Mouse (Mus musculus) midbrain, embryonic 14.5 days (tissue): ENCODE results near the gene Bcl6b. TPM values are rescaled to one million over a fixed set of nuclear protein-coding genes. Genes with fewer than 3 reads are reported as not detected.
A peak's percentile ranks its signal among the peaks of the same experiment; 100 is the strongest.

Experiments
- ATAC-seq: fragments of 200-750 bp; cut with Nextera tagmentation; 2 replicates; pipeline ENCODE4 v1.8.0; 2017; ENCODE audit warnings: moderate number of reproducible peaks, moderate library complexity; ENCODE audit not compliant: low FRiP score, low TSS enrichment
- DNase-seq: peaks from one replicate; pipeline ENCODE4 v3.0.0-alpha.2; 2015
- H3K27ac ChIP-seq: fragments of 300-500 bp; sonication (generic); replicated peaks from 2 replicates; pipeline ENCODE4 v1.5.1; 2014; ENCODE audit warnings: mild to moderate bottlenecking, low read depth, low read length, moderate library complexity
- H3K27me3 ChIP-seq: fragments of 300-500 bp; sonication (generic); 2 replicates; pipeline ENCODE4 v1.6.1; 2014; ENCODE audit warnings: low read length, control low read depth, mixed read lengths; ENCODE audit not compliant: control insufficient read depth, insufficient read depth
- H3K36me3 ChIP-seq: fragments of 300-500 bp; sonication (generic); 2 replicates; pipeline ENCODE4 v1.6.1; 2014; ENCODE audit warnings: low read length, control low read depth; ENCODE audit not compliant: control insufficient read depth, insufficient read depth
- H3K4me1 ChIP-seq: fragments of 300-500 bp; sonication (generic); 2 replicates; pipeline ENCODE4 v1.6.1; 2014; ENCODE audit warnings: mild to moderate bottlenecking, antibody characterized with exemption, low read length, control low read depth; ENCODE audit not compliant: control insufficient read depth, insufficient read depth
- H3K4me2 ChIP-seq: fragments of 300-500 bp; sonication (generic); 2 replicates; pipeline ENCODE4 v1.6.1; 2014; ENCODE audit warnings: mild to moderate bottlenecking, low read length, moderate library complexity
- H3K4me3 ChIP-seq: fragments of 300-500 bp; sonication (generic); replicated peaks from 2 replicates; pipeline ENCODE4 v1.5.1; 2014; ENCODE audit warnings: low read depth, low read length
- H3K9ac ChIP-seq: fragments of 300-500 bp; sonication (generic); replicated peaks from 2 replicates; pipeline ENCODE4 v1.6.1; 2014; ENCODE audit warnings: mild to moderate bottlenecking, low read length, moderate library complexity
- H3K9me3 ChIP-seq: fragments of 300-500 bp; sonication (generic); 2 replicates; pipeline ENCODE4 v1.6.1; 2016; ENCODE audit warnings: low read length, control low read depth, mixed read lengths; ENCODE audit not compliant: control insufficient read depth
- WGBS: fragments of 180-500 bp; shearing (Covaris S2); extraction: QIAGEN DNeasy Blood & Tissue Kit; methylation state at CpG from one replicate; pipeline ENCODE4 v1.1.7; 2014; 5-methylcytosine and 5-hydroxymethylcytosine counted together
- polyA plus RNA-seq: library from polyadenylated mRNA; unstranded; fragments of >200 nt; fragmentation: Nextera tagmentation; extraction: Ambion mirVana; gene quantifications from 2 replicates; pipeline ENCODE4 v1.2.1, GENCODE M21; 2014

Bcl6b gene
- polyA plus RNA-seq, 1 experiment from 2014 or later = 4.4 TPM

DNA sequence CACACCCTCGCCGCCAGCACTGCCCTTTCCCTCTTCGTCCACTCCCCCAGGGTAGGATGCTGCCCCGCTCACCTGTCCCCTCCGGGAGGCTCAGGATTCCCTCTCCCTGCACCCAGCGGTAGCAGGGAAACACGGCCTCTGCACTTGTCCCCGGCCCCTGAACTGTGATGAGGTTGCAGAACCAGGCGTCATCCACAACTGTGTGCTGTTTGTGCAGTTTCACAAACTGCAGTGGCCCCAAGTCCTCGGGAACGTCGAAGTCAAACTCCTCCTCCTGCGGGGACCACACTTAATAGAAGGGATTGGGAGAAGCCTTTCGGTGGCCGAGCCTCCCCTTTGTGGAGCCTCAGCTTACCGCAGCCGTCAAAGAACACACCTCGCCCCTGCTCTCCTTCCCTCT is 24.7 kb upstream of the Bcl6b start:
- Histone ChIP-seq H3K9ac (no peak overlapping the region), H3K4me3 (no peak overlapping the region), H3K9me3 (no peaks in the 10 kb centered on the region), H3K4me2 (peak overlapping the region; percentile 37; the same call in 1 of the 2 replicates), H3K27ac (no peak overlapping the region), H3K4me1 (no peaks in the 10 kb centered on the region), H3K27me3 (peaks cover 40% of the 10 kb centered on the region), H3K36me3 (no peaks in the 10 kb centered on the region)
- ATAC-seq (no peak), DNase-seq (no peak)
- WGBS = 4% methylated on average over 18 of the region's 18 CpGs

DNA sequence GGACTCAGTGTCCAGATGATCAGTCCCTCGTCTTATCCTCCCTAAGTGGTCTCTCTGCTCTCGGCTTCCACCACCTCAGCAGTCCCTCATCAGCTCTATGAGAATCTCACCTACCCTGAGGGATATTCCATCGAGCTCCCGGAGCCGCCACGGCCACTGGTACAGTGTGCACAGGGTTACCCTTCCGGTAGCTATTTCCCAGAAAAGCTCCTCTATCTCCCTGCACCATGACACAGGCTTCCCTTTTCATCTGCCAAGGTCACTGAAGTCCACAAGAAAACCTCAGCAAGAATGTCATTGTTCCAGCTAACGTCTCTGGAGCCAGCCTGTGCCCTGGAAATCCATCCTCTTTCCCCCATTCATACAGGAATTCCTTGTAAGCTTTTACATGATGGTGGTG is 22.3 kb upstream of the Bcl6b start:
- Histone ChIP-seq H3K4me2 (no peak overlapping the region), H3K27me3 (peaks cover 40% of the 10 kb centered on the region), H3K9ac (no peak overlapping the region), H3K4me1 (no peaks in the 10 kb centered on the region), H3K36me3 (no peaks in the 10 kb centered on the region), H3K27ac (no peak overlapping the region), H3K4me3 (no peak overlapping the region), H3K9me3 (no peaks in the 10 kb centered on the region)
- ATAC-seq (no peak), DNase-seq (no peak)
- 84% methylated on average over 8 of the region's 8 CpGs for WGBS

DNA sequence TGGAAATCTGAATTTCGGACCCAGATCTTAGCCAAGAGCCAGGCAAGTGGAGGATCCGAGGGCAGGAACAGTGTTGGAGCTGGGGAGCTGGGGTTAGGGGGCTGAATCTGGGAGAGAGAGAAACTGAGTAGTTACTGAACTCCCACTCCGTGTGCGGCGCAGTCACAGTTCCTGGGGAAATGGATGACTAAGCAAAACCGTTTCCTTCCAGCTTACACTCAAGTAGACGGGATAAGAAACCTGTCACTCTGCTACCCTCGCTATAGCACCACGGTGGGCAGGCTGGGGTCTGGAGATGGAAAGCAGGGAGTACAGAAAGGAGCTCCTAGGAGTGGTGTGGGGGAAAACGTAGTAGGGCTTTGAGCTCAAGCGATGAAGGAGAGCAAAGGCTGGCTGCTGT is 20.6 kb upstream of the Bcl6b start:
- Histone ChIP-seq H3K27ac (no peak overlapping the region), H3K4me3 (no peak overlapping the region), H3K9ac (no peak overlapping the region), H3K36me3 (no peaks in the 10 kb centered on the region), H3K4me2 (no peak overlapping the region), H3K4me1 (no peaks in the 10 kb centered on the region), H3K9me3 (no peaks in the 10 kb centered on the region), H3K27me3 (peaks cover 31% of the 10 kb centered on the region)
- 74% methylated on average over 11 of the region's 11 CpGs for WGBS
- DNase-seq (no peak), ATAC-seq (no peak)

DNA sequence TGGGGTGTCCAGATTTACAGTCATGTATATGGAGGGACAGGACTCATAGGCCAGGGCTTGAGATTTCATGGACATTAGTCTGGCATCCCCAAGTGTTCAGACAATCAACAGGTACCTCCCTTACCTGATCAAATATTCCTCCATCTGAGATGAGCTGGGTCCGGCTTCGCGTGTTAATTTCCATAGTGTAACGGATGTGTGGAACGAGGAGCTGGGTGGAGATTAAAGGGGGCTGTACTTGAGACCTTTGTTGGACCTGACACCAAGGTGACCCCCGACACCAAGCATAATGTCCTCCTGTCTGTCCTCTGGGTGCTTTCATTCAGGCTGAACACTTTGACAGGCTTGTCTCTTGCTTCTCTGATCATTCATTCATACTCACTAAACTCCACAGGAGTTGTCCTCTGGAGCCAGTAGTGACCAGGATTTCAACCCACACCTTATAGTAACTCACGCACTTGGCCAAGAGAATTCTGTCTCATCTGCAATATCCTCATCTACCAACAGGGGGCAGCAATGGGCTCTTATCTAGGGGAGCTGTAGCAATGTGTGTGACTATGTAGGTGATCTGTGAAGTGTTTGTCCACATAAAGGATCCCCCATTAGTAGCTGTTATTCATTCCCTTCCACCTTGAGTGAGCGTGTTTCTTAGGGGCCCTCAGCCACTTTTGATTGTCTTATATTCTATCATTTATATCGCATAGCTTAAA is 17.7 kb upstream of the Bcl6b start:
- Histone ChIP-seq H3K9ac (no peak overlapping the region), H3K4me2 (no peak overlapping the region), H3K4me3 (no peak overlapping the region), H3K27me3 (peaks cover 3% of the 10 kb centered on the region), H3K36me3 (no peaks in the 10 kb centered on the region), H3K9me3 (no peaks in the 10 kb centered on the region), H3K27ac (no peak overlapping the region), H3K4me1 (no peaks in the 10 kb centered on the region)
- no peak for ATAC-seq
- DNase-seq = peak; percentile 72
- WGBS = 49% methylated on average over 9 of the region's 9 CpGs

DNA sequence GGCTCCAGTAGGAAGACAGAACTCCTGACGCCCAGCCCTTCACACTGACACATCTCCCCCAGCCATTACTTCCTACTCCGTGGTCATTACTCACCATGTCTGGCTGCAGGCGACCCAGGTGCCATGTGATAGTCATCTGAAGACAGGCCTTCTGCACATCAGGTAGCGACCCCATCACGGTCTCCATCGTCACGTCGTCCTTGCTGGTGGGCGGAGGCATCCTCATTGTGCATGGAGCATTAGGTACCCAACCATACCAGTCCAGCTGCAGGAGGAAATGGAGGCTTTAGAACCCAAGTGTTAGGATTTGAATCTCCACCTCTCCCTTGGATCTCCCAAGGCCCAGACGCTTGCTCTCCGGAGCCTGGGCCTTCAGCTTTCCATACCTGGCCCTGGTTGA is 13.0 kb upstream of the Bcl6b start:
- WGBS = 69% methylated on average over 11 of the region's 11 CpGs
- no peaks in the 10 kb centered on the region for H3K27me3 ChIP-seq
- no peak overlapping the region for H3K27ac ChIP-seq
- H3K4me2 ChIP-seq = no peak overlapping the region
- no peak overlapping the region for H3K4me3 ChIP-seq
- ATAC-seq (no peak), DNase-seq (no peak)
- H3K36me3 ChIP-seq = no peaks in the 10 kb centered on the region
- H3K9ac ChIP-seq = no peak overlapping the region
- no peaks in the 10 kb centered on the region for H3K9me3 ChIP-seq
- peaks cover 19% of the 10 kb centered on the region for H3K4me1 ChIP-seq

DNA sequence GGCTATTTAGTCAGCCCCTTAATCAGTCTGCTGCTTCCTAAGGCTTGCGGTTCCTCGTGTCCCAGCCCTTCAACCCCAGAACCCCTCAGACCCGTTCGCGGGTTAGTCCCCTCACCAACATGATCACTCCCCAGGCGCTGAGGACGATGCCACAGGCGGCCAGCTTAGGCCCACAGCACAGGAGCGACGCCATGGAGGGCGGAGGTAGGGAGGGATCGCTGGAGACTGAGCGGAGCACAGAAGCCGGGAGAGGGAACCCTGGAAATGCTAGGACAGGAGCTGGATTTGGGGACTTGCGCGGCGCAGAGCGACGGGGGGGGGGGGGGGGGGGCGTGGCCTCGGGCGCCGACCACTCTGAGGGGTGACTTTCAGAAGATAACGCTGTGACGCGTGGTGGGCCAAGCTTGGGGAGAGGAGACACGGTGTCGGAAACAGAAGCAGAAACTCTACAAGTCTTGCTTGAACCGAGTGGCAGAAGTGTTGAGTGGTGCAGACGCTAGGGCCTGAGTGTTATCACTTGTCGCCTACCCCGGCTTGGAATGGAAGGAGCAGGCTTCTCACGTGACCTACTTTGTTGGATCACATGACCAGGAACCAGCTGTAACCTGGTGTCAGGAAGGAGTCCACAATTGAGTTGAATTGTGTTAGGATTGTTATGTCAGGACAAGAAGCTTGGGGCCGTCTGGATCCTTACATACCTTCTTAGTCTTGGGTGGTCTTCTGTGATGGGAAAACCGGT is 10.1 kb upstream of the Bcl6b start, which contains the start of the genes Gm21988 and Rnasek:
TSS of gene Gm21988 (minus strand) at position 290 of the 739 bp plus-strand sequence.
TSS of gene Rnasek (minus strand) at position 302 of the 739 bp plus-strand sequence.
- ATAC-seq (peak; percentile 62), DNase-seq (peak; percentile 92)
- peak within 1 kb of the TSS; percentile 97 for H3K4me3 ChIP-seq
- H3K27ac ChIP-seq = peak within 1 kb of the TSS; percentile 84
- no peaks in the 10 kb centered on the region for H3K9me3 ChIP-seq
- H3K27me3 ChIP-seq = no peaks in the 10 kb centered on the region
- peak within 1 kb of the TSS; percentile 99 for H3K4me2 ChIP-seq
- peak within 1 kb of the TSS; percentile 87 for H3K9ac ChIP-seq
- H3K36me3 ChIP-seq = peaks cover 14% of the 10 kb centered on the region
- WGBS = under 1% methylated on average over 31 of the region's 35 CpGs
- peaks cover 31% of the 10 kb centered on the region for H3K4me1 ChIP-seq

DNA sequence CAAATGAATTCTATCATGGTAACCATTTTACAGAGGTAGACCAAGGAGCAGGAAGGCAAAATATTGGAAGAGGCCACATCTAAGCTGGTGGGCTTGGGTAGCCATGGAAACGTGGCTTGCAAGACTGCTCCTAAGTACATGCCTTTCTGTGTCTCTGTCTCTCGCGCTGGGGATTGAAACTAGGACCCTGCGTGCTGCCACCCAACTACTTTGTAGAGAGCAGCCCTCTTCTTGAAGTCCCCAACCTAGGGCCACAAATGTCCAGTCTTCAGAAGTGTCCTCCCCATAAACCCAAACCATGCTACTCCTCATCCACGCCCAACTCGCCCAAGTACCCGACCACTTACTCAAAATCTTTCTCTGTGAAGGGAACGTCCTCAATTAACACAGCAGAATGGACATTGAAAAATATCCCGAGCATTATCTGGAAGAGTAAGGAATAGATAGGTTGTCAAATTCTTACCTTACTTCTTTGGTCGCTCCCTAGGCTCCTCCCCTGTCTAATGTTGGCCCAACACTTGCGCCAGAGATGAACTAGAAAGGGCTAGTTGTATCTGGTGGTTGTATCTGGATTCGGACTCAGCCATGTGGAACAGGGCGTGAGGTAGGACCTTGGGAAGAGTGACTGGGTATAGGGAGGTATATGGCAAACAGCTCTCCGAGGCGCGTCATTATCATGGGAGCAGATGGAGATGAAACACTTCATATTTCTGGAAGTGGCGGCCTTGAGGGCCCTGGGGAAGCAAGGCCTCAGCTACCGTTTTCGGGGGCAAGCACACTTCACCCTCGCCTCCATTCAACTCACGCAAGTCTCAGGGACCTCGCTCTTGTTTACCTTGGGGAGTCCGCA is 9.2 kb upstream of the Bcl6b start:
- peak overlapping the region; percentile 99 for H3K4me2 ChIP-seq
- no peak for ATAC-seq
- peak overlapping the region; percentile 87 for H3K9ac ChIP-seq
- peak overlapping the region; percentile 97 for H3K4me3 ChIP-seq
- WGBS = 12% methylated on average over 23 of the region's 23 CpGs
- peak; percentile 29 for DNase-seq
- peaks cover 31% of the 10 kb centered on the region for H3K4me1 ChIP-seq
- no peaks in the 10 kb centered on the region for H3K9me3 ChIP-seq
- H3K27ac ChIP-seq = peak overlapping the region; percentile 95
- peaks cover 18% of the 10 kb centered on the region for H3K36me3 ChIP-seq
- no peaks in the 10 kb centered on the region for H3K27me3 ChIP-seq

DNA sequence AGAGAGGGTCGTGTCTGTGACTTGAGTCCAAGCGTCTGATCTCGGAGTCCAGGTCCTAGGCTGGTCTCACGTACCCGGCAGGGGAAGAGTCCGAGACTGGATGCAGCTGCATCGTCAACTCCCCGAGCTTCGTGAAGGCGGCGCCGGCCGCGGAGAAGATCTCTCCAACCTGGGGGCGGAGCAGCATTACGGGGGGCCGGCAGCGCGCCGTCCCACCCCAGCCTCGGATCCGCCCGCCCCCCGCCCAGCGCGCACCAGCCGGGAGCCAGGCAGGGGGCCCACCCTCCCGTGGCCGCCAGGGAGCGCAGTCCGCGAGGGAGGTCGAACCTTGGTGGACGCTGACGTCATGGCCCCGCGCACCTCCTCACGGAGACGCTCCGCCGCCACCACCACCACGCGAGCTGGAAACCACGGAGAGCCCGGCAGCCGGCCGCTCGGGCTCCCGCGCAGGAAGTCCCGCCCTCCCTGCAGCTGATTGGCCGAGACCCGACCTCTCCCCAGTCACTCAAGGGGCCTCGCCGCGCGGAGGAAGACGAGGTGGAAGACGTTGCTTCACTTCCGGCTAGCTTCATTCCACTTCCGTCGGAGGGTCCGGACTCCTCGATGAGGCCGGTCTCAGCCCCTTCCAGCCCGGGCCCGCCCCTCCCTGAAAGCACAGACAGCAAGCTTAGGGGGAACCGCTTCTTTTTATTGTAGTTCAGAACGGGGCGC is 8.0 kb upstream of the Bcl6b start, which contains the start of gene 0610010K14Rik:
TSS of gene 0610010K14Rik (minus strand) at position 458 of the 711 bp plus-strand sequence.
- peak; percentile 98 for DNase-seq
- peak; percentile 92 for ATAC-seq
- Histone ChIP-seq H3K4me1 (peaks cover 35% of the 10 kb centered on the region), H3K9ac (peak within 1 kb of the TSS; percentile 80), H3K36me3 (peaks cover 18% of the 10 kb centered on the region), H3K27ac (peak within 1 kb of the TSS; percentile 95), H3K4me3 (peak within 1 kb of the TSS; percentile 97), H3K9me3 (no peaks in the 10 kb centered on the region), H3K4me2 (peak within 1 kb of the TSS; percentile 99), H3K27me3 (no peaks in the 10 kb centered on the region)
- WGBS = under 1% methylated on average over 70 of the region's 70 CpGs
